Mouse (Mus musculus) heart, embryonic 12.5 days (tissue): ENCODE data around the gene Clybl. TPM values are rescaled to one million over a fixed set of nuclear protein-coding genes. Genes with fewer than 3 reads are reported as not detected.
A peak's percentile ranks its signal among the peaks of the same experiment; 100 is the strongest.

Experiments
- ATAC-seq: fragments of 200-750 bp; cut with Nextera tagmentation; 2 replicates; pipeline ENCODE4 v1.8.0; 2017; ENCODE audit warnings: moderate TSS enrichment, moderate library complexity; ENCODE audit not compliant: insufficient number of reproducible peaks, low FRiP score
- H3K27ac ChIP-seq: fragments of 300-500 bp; sonication (generic); 2 replicates; pipeline ENCODE4 v1.5.1; 2016; ENCODE audit warnings: mild to moderate bottlenecking, moderate library complexity; ENCODE audit not compliant: poor library complexity, severe bottlenecking
- H3K27me3 ChIP-seq: fragments of 300-500 bp; sonication (generic); replicated peaks from 2 replicates; pipeline ENCODE4 v1.6.1; 2016; ENCODE audit warnings: mild to moderate bottlenecking, moderate library complexity
- H3K36me3 ChIP-seq: fragments of 300-500 bp; sonication (generic); 2 replicates; pipeline ENCODE4 v1.6.1; 2016; ENCODE audit warnings: mild to moderate bottlenecking, moderate library complexity
- H3K4me1 ChIP-seq: fragments of 300-500 bp; sonication (generic); replicated peaks from 2 replicates; pipeline ENCODE4 v1.6.1; 2016; ENCODE audit warnings: mild to moderate bottlenecking
- H3K4me2 ChIP-seq: fragments of 300-500 bp; sonication (generic); 2 replicates; pipeline ENCODE4 v1.6.1; 2016; ENCODE audit warnings: mild to moderate bottlenecking, moderate library complexity
- H3K4me3 ChIP-seq: fragments of 300-500 bp; sonication (generic); 2 replicates; pipeline ENCODE4 v1.5.1; 2016; ENCODE audit warnings: mild to moderate bottlenecking
- H3K9ac ChIP-seq: fragments of 300-500 bp; sonication (generic); 2 replicates; pipeline ENCODE4 v1.6.1; 2016; ENCODE audit warnings: mild to moderate bottlenecking, moderate library complexity
- H3K9me3 ChIP-seq: fragments of 300-500 bp; sonication (generic); replicated peaks from 2 replicates; pipeline ENCODE4 v1.6.1; 2016; ENCODE audit warnings: mild to moderate bottlenecking, moderate library complexity
- WGBS: fragments of 180-500 bp; shearing (Covaris S2); methylation state at CpG from one replicate; pipeline ENCODE4 v1.1.7; 2016; 5-methylcytosine and 5-hydroxymethylcytosine counted together
- polyA plus RNA-seq: library from polyadenylated mRNA; unstranded; fragments of >200 nt; fragmentation: Nextera tagmentation; extraction: Ambion mirVana; gene quantifications from 2 replicates; pipeline ENCODE4 v1.2.1, GENCODE M21; 2016

Clybl gene
- polyA plus RNA-seq, 1 experiment from 2014 or later, result 72.8 TPM

- Histone ChIP-seq H3K27me3 (peaks cover 28% of the 10 kb centered on the region), H3K4me2 (no peak overlapping the region), H3K9ac (no peak overlapping the region), H3K36me3 (no peaks in the 10 kb centered on the region), H3K4me3 (no peak overlapping the region), H3K4me1 (peaks cover 9% of the 10 kb centered on the region), H3K27ac (no peak overlapping the region), H3K9me3 (peaks cover 2% of the 10 kb centered on the region; the same call in 1 of the 2 replicates)
- ATAC-seq, result no peak
Measured at GRCm38 (mm10) chr14:122251346-122251745, 69.8 kb downstream of the Clybl start.

GRCm38 (mm10) chr14:122255562-122256260 lies 74.2 kb downstream of the Clybl start:
- H3K4me3 ChIP-seq, result peak overlapping the region; percentile 25
- 9% methylated on average over 21 of the region's 21 CpGs for WGBS
- H3K9ac ChIP-seq, result no peak overlapping the region
- peaks cover 9% of the 10 kb centered on the region for H3K4me1 ChIP-seq
- no peak for ATAC-seq
- H3K27me3 ChIP-seq, result peaks cover 49% of the 10 kb centered on the region
- H3K36me3 ChIP-seq, result no peaks in the 10 kb centered on the region
- H3K9me3 ChIP-seq, result no peaks in the 10 kb centered on the region
- no peak overlapping the region for H3K27ac ChIP-seq
- H3K4me2 ChIP-seq, result peak overlapping the region; percentile 50

- Histone ChIP-seq H3K27me3 (peaks cover 49% of the 10 kb centered on the region), H3K4me3 (peak overlapping the region; percentile 25; the same call in 1 of the 2 replicates), H3K4me1 (peaks cover 9% of the 10 kb centered on the region), H3K9me3 (no peaks in the 10 kb centered on the region), H3K27ac (no peak overlapping the region), H3K36me3 (no peaks in the 10 kb centered on the region), H3K9ac (no peak overlapping the region), H3K4me2 (peak overlapping the region; percentile 50)
- no peak for ATAC-seq
- 31% methylated on average over 8 of the region's 8 CpGs for WGBS
Measured at GRCm38 (mm10) chr14:122256261-122256634, 74.7 kb downstream of the Clybl start.

GRCm38 (mm10) chr14:122258297-122258696 lies 76.8 kb downstream of the Clybl start:
- 64% methylated on average over 5 of the region's 5 CpGs for WGBS
- Histone ChIP-seq H3K4me1 (peaks cover 13% of the 10 kb centered on the region), H3K27me3 (peaks cover 49% of the 10 kb centered on the region), H3K9me3 (no peaks in the 10 kb centered on the region), H3K27ac (no peak overlapping the region), H3K36me3 (no peaks in the 10 kb centered on the region), H3K4me2 (no peak overlapping the region), H3K9ac (no peak overlapping the region), H3K4me3 (no peak overlapping the region)
- no peak for ATAC-seq

- Histone ChIP-seq H3K27me3 (peaks cover 29% of the 10 kb centered on the region), H3K27ac (no peak overlapping the region), H3K36me3 (no peaks in the 10 kb centered on the region), H3K9ac (no peak overlapping the region), H3K4me3 (no peak overlapping the region), H3K4me1 (peaks cover 5% of the 10 kb centered on the region; the same call in 1 of the 2 replicates), H3K4me2 (no peak overlapping the region), H3K9me3 (no peaks in the 10 kb centered on the region)
- no peak for ATAC-seq
- WGBS, result 80% methylated on average over 1 of the region's 1 CpGs
Measured at GRCm38 (mm10) chr14:122261250-122261649, 79.7 kb downstream of the Clybl start.

- WGBS, result 54% methylated on average over 16 of the region's 16 CpGs
- H3K9ac ChIP-seq, result no peak overlapping the region
- no peak overlapping the region for H3K27ac ChIP-seq
- peaks cover 23% of the 10 kb centered on the region for H3K27me3 ChIP-seq
- H3K36me3 ChIP-seq, result no peaks in the 10 kb centered on the region
- H3K4me3 ChIP-seq, result no peak overlapping the region
- H3K9me3 ChIP-seq, result no peaks in the 10 kb centered on the region
- H3K4me2 ChIP-seq, result no peak overlapping the region
- peaks cover 5% of the 10 kb centered on the region; the same call in 1 of the 2 replicates for H3K4me1 ChIP-seq
- ATAC-seq, result no peak
Measured at GRCm38 (mm10) chr14:122262851-122263659, 81.6 kb downstream of the Clybl start.

- Histone ChIP-seq H3K27ac (no peak overlapping the region), H3K36me3 (no peaks in the 10 kb centered on the region), H3K27me3 (peaks cover 16% of the 10 kb centered on the region), H3K9ac (no peak overlapping the region), H3K9me3 (0 out of 2 replicates have a peak, but pooled peaks cover 3% of the 10 kb centered on the region), H3K4me1 (peaks cover 5% of the 10 kb centered on the region; the same call in 1 of the 2 replicates), H3K4me2 (peak overlapping the region; percentile 28; the same call in 1 of the 2 replicates), H3K4me3 (no peak overlapping the region)
- no peak for ATAC-seq
- WGBS, result 27% methylated on average over 7 of the region's 7 CpGs
Measured at GRCm38 (mm10) chr14:122265214-122265613, 83.7 kb downstream of the Clybl start.

GRCm38 (mm10) chr14:122267590-122267989 lies 86.1 kb downstream of the Clybl start:
- Histone ChIP-seq H3K27me3 (peaks cover 28% of the 10 kb centered on the region), H3K36me3 (no peaks in the 10 kb centered on the region), H3K9ac (no peak overlapping the region), H3K4me3 (no peak overlapping the region), H3K4me2 (no peak overlapping the region), H3K4me1 (peaks cover 11% of the 10 kb centered on the region; the same call in 1 of the 2 replicates), H3K9me3 (0 out of 2 replicates have a peak, but pooled peaks cover 4% of the 10 kb centered on the region), H3K27ac (no peak overlapping the region)
- no peak for ATAC-seq
- 40% methylated on average over 4 of the region's 4 CpGs for WGBS

- ATAC-seq, result no peak
- H3K9ac ChIP-seq, result no peak overlapping the region
- H3K36me3 ChIP-seq, result no peaks in the 10 kb centered on the region
- H3K27ac ChIP-seq, result 0 out of 2 replicates have a peak overlapping the region, but pooled peaks have one; percentile 6
- H3K27me3 ChIP-seq, result peaks cover 30% of the 10 kb centered on the region
- H3K4me3 ChIP-seq, result no peak overlapping the region
- H3K9me3 ChIP-seq, result 0 out of 2 replicates have a peak, but pooled peaks cover 4% of the 10 kb centered on the region
- H3K4me1 ChIP-seq, result peaks cover 7% of the 10 kb centered on the region; the same call in 1 of the 2 replicates
- 48% methylated on average over 14 of the region's 14 CpGs for WGBS
- H3K4me2 ChIP-seq, result peak overlapping the region; percentile 18
Measured at GRCm38 (mm10) chr14:122271104-122271746, 89.7 kb downstream of the Clybl start.

- Histone ChIP-seq H3K4me2 (no peak overlapping the region), H3K36me3 (no peaks in the 10 kb centered on the region), H3K9ac (no peak overlapping the region), H3K27me3 (peaks cover 38% of the 10 kb centered on the region), H3K4me3 (no peak overlapping the region), H3K27ac (no peak overlapping the region), H3K4me1 (peaks cover 10% of the 10 kb centered on the region; the same call in 1 of the 2 replicates), H3K9me3 (no peaks in the 10 kb centered on the region)
- WGBS, result 87% methylated on average over 8 of the region's 8 CpGs
- ATAC-seq, result no peak
Measured at GRCm38 (mm10) chr14:122277142-122277541, 95.6 kb downstream of the Clybl start.
